Mouse (Mus musculus): ENCODE data around the gene Lgr4.

DNA sequence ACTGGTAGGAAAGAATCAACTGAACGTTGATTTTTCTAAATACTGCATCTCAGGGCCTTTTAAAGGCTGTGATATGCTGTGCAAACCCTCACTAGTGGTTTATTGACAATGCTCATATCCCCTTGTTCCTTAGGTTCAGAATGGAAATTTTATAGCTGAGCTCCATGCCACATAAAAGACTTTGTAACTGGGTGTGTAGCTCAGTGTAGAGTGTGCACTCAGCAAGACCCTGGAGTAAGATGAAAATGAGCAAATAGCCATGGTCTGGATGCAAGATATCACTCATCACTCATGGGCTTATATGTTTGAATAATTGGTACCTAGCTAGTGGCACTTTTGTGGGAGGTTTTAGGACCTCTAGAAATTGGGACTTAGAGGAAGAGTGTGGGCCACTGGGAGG, 35.8 kb upstream of the Lgr4 start:
- TF ChIP-seq POLR2A (IDR thresholded peaks at IDR 0.05; ENCODE audit: insufficient read length, low read depth) = no peak
- no peak for TF ChIP-seq MAX (IDR thresholded peaks at IDR 0.05; ENCODE audit: low read depth)
- TF ChIP-seq TCF12 (IDR thresholded peaks at IDR 0.05; ENCODE audit: insufficient read depth, poor library complexity, severe bottlenecking) = no peak
- TF ChIP-seq E2F4 (IDR thresholded peaks at IDR 0.05; ENCODE audit: insufficient read depth) = no peak
- TF ChIP-seq USF1 (IDR thresholded peaks at IDR 0.05; ENCODE audit: low read depth) = no peak
- no peak for TF ChIP-seq MYOD1 (IDR thresholded peaks at IDR 0.05; ENCODE audit: control insufficient read depth in 1 of 3, insufficient read length in 2 of 3, low read depth in 2 of 3)
- no peak for TF ChIP-seq MYOG (IDR thresholded peaks at IDR 0.05; ENCODE audit: control insufficient read depth in 1 of 3, insufficient read depth in 1 of 3, insufficient read length in 2 of 3, low read depth in 2 of 3)
- TF ChIP-seq POLR2AphosphoS2 (IDR thresholded peaks at IDR 0.05; ENCODE audit: insufficient read length, low read depth) = no peak
- no peak for TF ChIP-seq REST (IDR thresholded peaks at IDR 0.05; ENCODE audit: insufficient read depth, insufficient read length)
- no peak for TF ChIP-seq CEBPB (IDR thresholded peaks at IDR 0.05; ENCODE audit: insufficient read depth, poor library complexity, severe bottlenecking)
- no peak for TF ChIP-seq SRF (IDR thresholded peaks at IDR 0.05; ENCODE audit: control insufficient read depth, insufficient read length, low read depth)
